Mouse (Mus musculus) A20 (cell line): ENCODE measurements around the gene Exoc3l.
A peak's percentile ranks its signal among the peaks of the same experiment; 100 is the strongest.

Experiments used
- DNase-seq: peaks from one replicate; pipeline ENCODE4 v3.0.0-alpha.2; 2011; ENCODE audit warnings: low read depth, low spot score

Gene Exoc3l

GRCm38 (mm10) chr8:105268342-105269074 is 27.4 kb downstream of the Exoc3l start:
- no peak for DNase-seq

- DNase-seq, result peak; percentile 49
These were observed 29.1 kb downstream of the Exoc3l start for GRCm38 (mm10) chr8:105266775-105267174.

GRCm38 (mm10) chr8:105265128-105265527 is 30.8 kb downstream of the Exoc3l start:
- DNase-seq, result peak; percentile 87

- peak; percentile 90 for DNase-seq
These were observed 31.6 kb downstream of the Exoc3l start, which contains the start of the genes Tradd and Fbxl8 for GRCm38 (mm10) chr8:105264024-105264982. Gene Tradd, minus strand, starts transcription at chr8:105264609. Gene Fbxl8, plus strand, starts transcription at chr8:105264648.

GRCm38 (mm10) chr8:105263244-105263912 is 32.5 kb downstream of the Exoc3l start:
- DNase-seq, result peak; percentile 53

GRCm38 (mm10) chr8:105261326-105261980 is 34.4 kb downstream of the Exoc3l start:
- DNase-seq, result no peak

GRCm38 (mm10) chr8:105260371-105261099 is 35.4 kb downstream of the Exoc3l start:
- no peak for DNase-seq

- DNase-seq, result peak; percentile 92
These were observed 36.1 kb downstream of the Exoc3l start for GRCm38 (mm10) chr8:105259721-105260320.

- DNase-seq, result no peak
These were observed 36.8 kb downstream of the Exoc3l start for GRCm38 (mm10) chr8:105258911-105259720.

- no peak for DNase-seq
These were observed 38.4 kb downstream of the Exoc3l start for GRCm38 (mm10) chr8:105257318-105258114.

GRCm38 (mm10) chr8:105254966-105255350 is 40.9 kb downstream of the Exoc3l start, which contains the start of gene B3gnt9:
Gene B3gnt9, minus strand, starts transcription at chr8:105255153.
- DNase-seq, result peak; percentile 81

GRCm38 (mm10) chr8:105254152-105254965 is 41.5 kb downstream of the Exoc3l start:
- peak; percentile 95 for DNase-seq

- DNase-seq, result no peak
These were observed 42.1 kb downstream of the Exoc3l start for GRCm38 (mm10) chr8:105253766-105254151.

- no peak for DNase-seq
These were observed 43.0 kb downstream of the Exoc3l start for GRCm38 (mm10) chr8:105252680-105253537.

- no peak for DNase-seq
These were observed 43.9 kb downstream of the Exoc3l start for GRCm38 (mm10) chr8:105251954-105252353.

GRCm38 (mm10) chr8:105241016-105241415 is 54.9 kb downstream of the Exoc3l start:
- DNase-seq, result no peak
